Mouse (Mus musculus) CD8-positive naive resting alpha-beta T cell, adult 57 days (primary cell): Measurements from ENCODE around the gene E330034G19Rik. TPM values are rescaled to one million over a fixed set of nuclear protein-coding genes. Genes with fewer than 3 reads are reported as not detected.

Source experiments
- total RNA-seq: library from RNA; stranded (reverse); gene quantifications from one replicate; pipeline ENCODE4 v1.2.4, GENCODE M21; 2023

Gene E330034G19Rik
- total RNA-seq: not detected

DNA sequence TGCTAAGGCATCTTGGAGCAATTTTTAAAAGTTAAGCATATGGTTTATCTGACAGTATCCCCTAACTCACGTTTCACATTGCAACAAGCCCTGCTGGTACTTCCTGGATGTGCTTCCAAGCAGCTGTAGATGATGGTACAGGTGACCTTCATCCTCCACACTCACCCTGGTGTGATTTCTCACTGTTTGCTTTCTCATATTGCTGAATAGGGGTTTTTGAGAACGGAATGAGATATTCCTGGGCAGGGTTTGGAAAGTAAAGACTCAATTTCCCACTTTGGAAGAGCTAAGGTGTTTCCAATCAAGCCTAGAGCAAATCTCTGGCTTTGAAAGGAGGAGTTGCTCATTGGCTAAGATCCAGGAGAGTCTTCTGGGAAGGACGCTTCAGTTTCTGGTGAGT is at the start of gene E330034G19Rik:
E330034G19Rik (plus strand) TSS at position 301 of the 400 bp plus-strand sequence.

DNA sequence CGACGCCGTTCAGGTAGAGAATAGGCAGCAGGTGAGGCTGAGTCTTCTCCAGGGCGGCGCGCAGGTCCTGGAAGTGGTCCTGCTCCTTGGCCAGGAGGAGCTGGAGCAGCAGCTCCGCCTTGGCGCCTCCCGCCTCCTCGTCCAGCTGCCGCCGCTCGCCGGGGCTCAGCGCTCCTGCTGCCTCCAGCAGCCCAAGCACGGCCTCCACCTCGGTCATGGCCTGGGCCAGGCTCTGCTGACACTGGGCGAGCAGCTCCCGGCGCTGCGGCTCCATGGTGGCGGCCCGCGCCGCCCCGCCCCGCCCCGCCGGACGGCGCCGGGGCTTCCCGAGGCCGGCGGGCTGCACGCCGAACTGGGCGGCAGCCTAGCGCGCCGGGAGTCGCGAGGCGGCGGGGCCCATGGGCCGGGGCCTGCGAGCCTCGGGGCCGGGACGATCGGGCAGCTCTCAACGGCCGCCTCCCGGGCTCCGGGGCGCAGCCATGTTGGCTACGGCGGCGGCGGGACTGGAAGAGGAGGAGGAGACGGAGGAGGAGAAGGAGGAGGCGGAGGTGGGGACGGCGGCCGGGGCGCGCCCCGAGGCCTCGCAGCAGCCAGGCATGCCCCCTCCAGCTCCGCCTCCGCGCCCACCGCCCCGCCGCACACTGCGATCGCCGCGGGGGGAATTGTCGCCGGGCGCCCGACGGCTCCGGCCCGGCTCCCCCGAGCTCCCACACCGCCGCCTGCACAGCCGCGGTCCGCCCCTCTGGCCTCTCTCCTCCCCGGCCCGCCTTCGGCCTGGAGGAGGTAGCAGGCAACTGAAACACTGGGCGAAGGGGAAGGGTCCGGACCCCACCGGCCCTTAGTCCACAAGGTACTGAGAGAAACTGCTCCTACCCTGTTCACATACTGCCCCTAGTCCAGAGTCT is 47.6 kb upstream of the E330034G19Rik start, which contains the start of gene Dlg5:
Dlg5 (minus strand) TSS at position 744 of the 905 bp plus-strand sequence.

Other genes with a start within 250 kb of the E330034G19Rik start
- gene Dlg5, start 47.3 kb upstream of the E330034G19Rik start, total RNA-seq: 0.98 TPM
- 47.6 TPM for gene Polr3a, start 193.8 kb downstream of the E330034G19Rik start, total RNA-seq
- gene Rps24, start 193.9 kb downstream of the E330034G19Rik start, total RNA-seq: 6,847 TPM